Mouse (Mus musculus) hindbrain, embryonic 13.5 days (tissue): ENCODE results near the gene Stat5a. TPM values are rescaled to one million over a fixed set of nuclear protein-coding genes. Genes with fewer than 3 reads are reported as not detected.

ENCODE experiments used
- ATAC-seq: fragments of 200-750 bp; cut with Nextera tagmentation; 2 replicates; pipeline ENCODE4 v1.8.0; 2017; ENCODE audit warnings: moderate TSS enrichment; ENCODE audit not compliant: low FRiP score
- H3K27ac ChIP-seq: fragments of 300-500 bp; sonication (generic); 2 replicates; pipeline ENCODE4 v1.5.1; 2015; ENCODE audit warnings: inconsistent platforms, mild to moderate bottlenecking, moderate library complexity
- H3K27me3 ChIP-seq: fragments of 300-500 bp; sonication (generic); 2 replicates; pipeline ENCODE4 v1.6.1; 2015; ENCODE audit warnings: mild to moderate bottlenecking, inconsistent platforms
- H3K36me3 ChIP-seq: fragments of 300-500 bp; sonication (generic); 2 replicates; pipeline ENCODE4 v1.6.1; 2015; ENCODE audit warnings: mild to moderate bottlenecking, inconsistent platforms
- H3K4me1 ChIP-seq: fragments of 300-500 bp; sonication (generic); replicated peaks from 2 replicates; pipeline ENCODE4 v1.6.1; 2015; ENCODE audit warnings: inconsistent platforms
- H3K4me2 ChIP-seq: fragments of 300-500 bp; sonication (generic); 2 replicates; pipeline ENCODE4 v1.6.1; 2015; ENCODE audit warnings: inconsistent platforms, mild to moderate bottlenecking, moderate library complexity
- H3K4me3 ChIP-seq: fragments of 300-500 bp; sonication (generic); 2 replicates; pipeline ENCODE4 v1.5.1; 2015; ENCODE audit warnings: mild to moderate bottlenecking, inconsistent platforms
- H3K9ac ChIP-seq: fragments of 300-500 bp; sonication (generic); 2 replicates; pipeline ENCODE4 v1.6.1; 2015; ENCODE audit warnings: mild to moderate bottlenecking, inconsistent platforms
- H3K9me3 ChIP-seq: fragments of 300-500 bp; sonication (generic); 2 replicates; pipeline ENCODE4 v1.6.1; 2016; ENCODE audit warnings: inconsistent platforms
- WGBS: fragments of 180-500 bp; shearing (Covaris S2); methylation state at CpG from one replicate; pipeline ENCODE4 v1.1.7; 2015; 5-methylcytosine and 5-hydroxymethylcytosine counted together
- polyA plus RNA-seq: library from polyadenylated mRNA; unstranded; fragments of >200 nt; fragmentation: Nextera tagmentation; extraction: Ambion mirVana; gene quantifications from 2 replicates; pipeline ENCODE4 v1.2.1, GENCODE M21; 2015

Stat5a gene
- polyA plus RNA-seq, 1 experiment from 2014 or later, result 2.1 TPM

- no peaks in the 10 kb centered on the region for H3K27me3 ChIP-seq
- H3K9me3 ChIP-seq, result no peaks in the 10 kb centered on the region
- WGBS, result 78% methylated on average over 3 of the region's 3 CpGs
- no peaks in the 10 kb centered on the region for H3K4me1 ChIP-seq
- no peak overlapping the region for H3K4me2 ChIP-seq
- H3K27ac ChIP-seq, result no peak overlapping the region
- no peak overlapping the region for H3K9ac ChIP-seq
- H3K4me3 ChIP-seq, result no peak overlapping the region
- ATAC-seq, result no peak
- H3K36me3 ChIP-seq, result no peaks in the 10 kb centered on the region
Measured at GRCm38 (mm10) chr11:100875761-100876160, 16.6 kb downstream of the Stat5a start.

DNA sequence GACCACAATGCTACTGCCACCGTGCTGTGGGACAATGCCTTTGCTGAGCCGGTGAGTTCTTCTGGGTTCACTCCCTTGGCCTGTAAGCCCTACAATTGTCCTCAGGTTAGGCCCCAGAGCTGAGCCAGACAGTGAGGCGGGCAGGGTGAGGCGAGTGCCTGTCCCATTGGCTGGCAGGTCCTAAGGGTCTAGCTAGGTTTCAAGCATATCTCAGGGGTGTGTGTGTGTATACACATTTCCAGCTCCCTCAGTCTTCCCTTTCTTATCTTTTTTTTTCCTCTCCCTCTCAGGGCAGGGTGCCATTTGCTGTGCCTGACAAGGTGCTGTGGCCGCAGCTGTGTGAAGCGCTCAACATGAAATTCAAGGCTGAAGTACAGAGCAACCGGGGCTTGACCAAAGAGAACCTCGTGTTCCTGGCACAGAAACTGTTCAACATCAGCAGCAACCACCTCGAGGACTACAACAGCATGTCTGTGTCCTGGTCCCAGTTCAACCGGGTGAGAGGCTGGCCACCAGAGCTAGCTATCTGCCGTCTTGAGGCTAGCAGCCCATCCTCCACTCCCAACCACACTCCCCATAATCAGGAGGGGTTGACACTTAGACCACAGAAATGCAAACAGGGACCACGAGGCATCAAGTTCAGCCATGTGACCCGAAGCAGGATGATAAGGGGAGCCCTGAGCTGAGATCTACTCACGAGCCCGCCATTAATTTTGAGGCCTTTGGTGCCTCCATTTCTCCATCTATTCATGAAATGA lies 20.3 kb downstream of the Stat5a start:
- Histone ChIP-seq H3K36me3 (no peaks in the 10 kb centered on the region), H3K4me2 (no peak overlapping the region), H3K4me1 (no peaks in the 10 kb centered on the region), H3K4me3 (no peak overlapping the region), H3K9ac (no peak overlapping the region), H3K27ac (no peak overlapping the region), H3K27me3 (0 out of 2 replicates have a peak, but pooled peaks cover 3% of the 10 kb centered on the region), H3K9me3 (no peaks in the 10 kb centered on the region)
- ATAC-seq, result no peak
- WGBS, result 88% methylated on average over 15 of the region's 15 CpGs

DNA sequence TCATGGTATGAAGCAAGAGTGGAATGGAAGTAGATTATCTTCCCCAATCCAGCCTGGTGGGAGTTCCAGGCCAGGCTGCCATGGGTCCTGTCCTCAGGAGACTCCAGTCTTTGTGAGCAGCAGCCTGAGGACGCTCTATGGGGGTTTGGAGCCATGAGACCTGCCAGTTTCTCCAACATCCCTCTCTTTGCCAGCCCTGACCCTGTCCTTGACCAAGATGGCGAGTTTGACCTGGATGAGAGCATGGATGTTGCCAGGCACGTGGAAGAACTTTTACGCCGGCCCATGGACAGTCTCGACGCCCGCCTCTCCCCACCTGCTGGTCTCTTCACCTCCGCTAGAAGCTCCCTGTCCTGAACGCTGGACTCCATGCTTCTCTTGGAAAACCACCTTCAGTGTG lies 24.5 kb downstream of the Stat5a start:
- 91% methylated on average over 10 of the region's 10 CpGs for WGBS

GRCm38 (mm10) chr11:100885472-100885871 lies 26.3 kb downstream of the Stat5a start:
- H3K4me2 ChIP-seq, result no peak overlapping the region
- peaks cover 53% of the 10 kb centered on the region for H3K36me3 ChIP-seq
- no peak overlapping the region for H3K27ac ChIP-seq
- H3K9ac ChIP-seq, result no peak overlapping the region
- H3K4me1 ChIP-seq, result no peaks in the 10 kb centered on the region
- ATAC-seq, result no peak
- no peak overlapping the region for H3K4me3 ChIP-seq
- no peaks in the 10 kb centered on the region for H3K9me3 ChIP-seq
- 0 out of 2 replicates have a peak, but pooled peaks cover 3% of the 10 kb centered on the region for H3K27me3 ChIP-seq

More for the DNA sequence above, 24.5 kb downstream of the Stat5a start:
- Histone ChIP-seq H3K27me3 (0 out of 2 replicates have a peak, but pooled peaks cover 3% of the 10 kb centered on the region), H3K36me3 (peaks cover 35% of the 10 kb centered on the region), H3K4me3 (no peak overlapping the region), H3K4me2 (no peak overlapping the region), H3K27ac (no peak overlapping the region), H3K4me1 (no peaks in the 10 kb centered on the region), H3K9ac (no peak overlapping the region), H3K9me3 (no peaks in the 10 kb centered on the region)
- no peak for ATAC-seq

- 0 out of 2 replicates have a peak, but pooled peaks cover 3% of the 10 kb centered on the region for H3K27me3 ChIP-seq
- no peaks in the 10 kb centered on the region for H3K9me3 ChIP-seq
- ATAC-seq, result no peak
- no peak overlapping the region for H3K4me2 ChIP-seq
- no peak overlapping the region for H3K27ac ChIP-seq
- no peak overlapping the region for H3K4me3 ChIP-seq
- WGBS, result 70% methylated on average over 8 of the region's 8 CpGs
- H3K4me1 ChIP-seq, result no peaks in the 10 kb centered on the region
- H3K9ac ChIP-seq, result no peak overlapping the region
- H3K36me3 ChIP-seq, result peaks cover 57% of the 10 kb centered on the region
Measured at GRCm38 (mm10) chr11:100886188-100886740, 27.1 kb downstream of the Stat5a start.

DNA sequence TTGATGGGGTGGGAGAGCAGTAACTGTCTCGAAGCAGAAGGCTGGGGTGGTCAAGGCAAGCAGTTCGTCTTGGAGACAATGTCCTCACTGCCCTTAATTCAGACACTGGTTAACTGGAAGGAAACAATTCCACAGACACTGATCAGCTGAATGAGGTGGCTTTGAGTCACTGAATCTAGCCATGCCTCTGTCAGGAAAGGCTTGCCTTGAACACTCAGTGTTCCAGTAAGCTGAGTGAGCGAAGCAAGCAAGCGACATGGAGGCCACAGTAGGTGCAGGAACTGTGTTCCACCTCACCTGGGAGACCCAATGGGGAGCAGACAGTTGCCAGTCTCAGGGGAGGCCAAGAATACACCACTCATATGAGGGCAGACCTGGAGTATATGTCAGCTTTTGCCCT lies 28.1 kb downstream of the Stat5a start:
- Histone ChIP-seq H3K4me3 (no peak overlapping the region), H3K9me3 (no peaks in the 10 kb centered on the region), H3K4me2 (no peak overlapping the region), H3K9ac (no peak overlapping the region), H3K27ac (no peak overlapping the region), H3K27me3 (0 out of 2 replicates have a peak, but pooled peaks cover 3% of the 10 kb centered on the region), H3K4me1 (no peaks in the 10 kb centered on the region), H3K36me3 (peaks cover 58% of the 10 kb centered on the region)
- 91% methylated on average over 4 of the region's 4 CpGs for WGBS
- ATAC-seq, result no peak

DNA sequence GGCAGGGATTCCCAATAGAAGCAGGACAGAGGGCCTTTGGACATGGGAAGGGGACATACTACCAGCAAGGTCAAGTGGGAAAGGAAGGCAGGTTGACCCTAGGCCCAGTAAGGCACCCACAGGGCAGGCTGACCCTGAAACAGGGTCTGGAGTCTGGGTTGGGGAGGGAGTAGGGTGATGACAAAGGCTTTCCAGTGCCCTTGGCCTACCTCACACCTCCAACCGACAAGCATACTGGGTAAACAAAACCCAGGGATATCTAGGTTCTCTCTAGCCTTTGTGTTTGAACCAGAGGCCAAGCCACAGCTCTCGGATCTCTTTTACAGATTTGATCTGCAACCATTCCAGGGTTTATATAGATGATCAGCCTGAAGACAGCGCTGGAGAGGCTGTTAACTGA lies 28.6 kb downstream of the Stat5a start:
- Histone ChIP-seq H3K27ac (no peak overlapping the region), H3K4me3 (no peak overlapping the region), H3K9me3 (no peaks in the 10 kb centered on the region), H3K27me3 (0 out of 2 replicates have a peak, but pooled peaks cover 2% of the 10 kb centered on the region), H3K36me3 (peaks cover 62% of the 10 kb centered on the region), H3K4me2 (no peak overlapping the region), H3K9ac (no peak overlapping the region), H3K4me1 (no peaks in the 10 kb centered on the region)
- WGBS, result 83% methylated on average over 3 of the region's 3 CpGs
- no peak for ATAC-seq

DNA sequence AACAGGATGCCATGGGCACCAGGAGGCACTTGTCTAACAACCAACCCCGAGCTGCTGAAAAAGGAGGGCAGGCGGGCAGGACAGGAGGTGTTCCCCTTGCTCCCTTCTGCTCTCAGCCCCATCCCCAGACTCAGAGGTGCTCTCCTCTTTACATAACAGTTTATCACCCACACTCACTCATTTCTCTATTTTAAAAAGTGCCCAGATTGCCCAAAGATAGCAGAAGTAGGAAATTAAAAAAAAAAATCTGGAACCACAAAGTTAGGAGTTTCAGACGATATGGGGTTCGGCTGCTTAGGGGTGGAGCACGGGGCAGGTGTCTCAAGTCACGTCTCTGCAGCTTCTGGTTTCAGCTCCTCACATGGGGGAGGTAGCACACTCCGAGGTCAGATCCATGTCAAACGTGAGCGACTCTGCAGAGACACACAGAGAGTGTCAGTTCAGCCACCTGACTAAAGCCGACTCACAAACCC lies 29.2 kb downstream of the Stat5a start:
- ATAC-seq, result no peak
- no peak overlapping the region for H3K4me3 ChIP-seq
- no peak overlapping the region; the same call in 1 of the 2 replicates for H3K9ac ChIP-seq
- WGBS, result 77% methylated on average over 10 of the region's 10 CpGs
- H3K36me3 ChIP-seq, result peaks cover 68% of the 10 kb centered on the region
- no peak overlapping the region for H3K27ac ChIP-seq
- H3K27me3 ChIP-seq, result no peaks in the 10 kb centered on the region
- no peaks in the 10 kb centered on the region for H3K9me3 ChIP-seq
- no peak overlapping the region for H3K4me2 ChIP-seq
- no peaks in the 10 kb centered on the region for H3K4me1 ChIP-seq

GRCm38 (mm10) chr11:100890481-100890880 lies 31.3 kb downstream of the Stat5a start:
- no peak overlapping the region for H3K4me2 ChIP-seq
- no peak overlapping the region for H3K4me3 ChIP-seq
- H3K4me1 ChIP-seq, result peaks cover 5% of the 10 kb centered on the region; the same call in 1 of the 2 replicates
- no peak overlapping the region; the same call in 1 of the 2 replicates for H3K27ac ChIP-seq
- H3K9me3 ChIP-seq, result no peaks in the 10 kb centered on the region
- no peaks in the 10 kb centered on the region for H3K27me3 ChIP-seq
- no peak overlapping the region for H3K9ac ChIP-seq
- ATAC-seq, result no peak
- 87% methylated on average over 6 of the region's 6 CpGs for WGBS
- peaks cover 70% of the 10 kb centered on the region for H3K36me3 ChIP-seq

DNA sequence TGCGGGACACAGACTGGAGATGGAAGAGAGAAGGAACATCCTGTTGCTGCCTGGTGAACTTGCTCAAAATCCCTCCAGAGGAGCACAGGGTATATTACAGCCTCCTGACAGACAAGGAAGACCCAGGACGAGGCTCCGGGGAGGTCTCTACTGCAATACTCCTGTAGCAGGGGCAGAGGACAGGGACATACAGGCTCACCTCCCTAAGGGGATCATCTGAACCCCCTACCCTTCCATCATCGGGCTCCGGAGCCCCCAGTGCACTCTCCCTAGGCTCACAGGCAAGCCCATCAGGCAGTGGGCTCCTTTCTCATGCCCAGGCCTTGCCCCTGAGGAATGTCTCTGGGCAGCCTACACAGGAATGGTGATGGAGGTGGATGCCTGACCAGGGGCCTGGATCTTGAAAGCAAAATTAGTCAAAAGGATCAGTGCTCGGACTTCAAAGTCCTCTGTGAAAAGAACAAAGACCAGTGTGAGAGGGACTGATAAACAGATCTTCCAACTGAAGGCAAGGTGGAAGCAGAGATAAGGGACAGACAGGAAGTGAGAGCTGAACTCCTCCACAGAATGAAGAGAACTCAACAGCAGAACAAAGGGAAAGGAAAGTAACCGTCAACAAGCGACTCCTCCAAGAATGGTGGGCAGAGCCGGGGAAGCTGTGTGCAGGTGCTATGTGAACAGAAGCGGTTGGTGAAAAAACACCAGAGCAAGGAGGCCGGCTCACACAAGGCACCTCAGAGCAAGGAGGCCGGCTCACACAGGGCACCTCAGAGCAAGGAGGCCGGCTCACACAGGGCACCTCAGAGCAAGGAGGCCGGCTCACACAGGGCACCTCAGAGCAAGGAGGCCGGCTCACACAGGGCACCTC lies 32.3 kb downstream of the Stat5a start:
- WGBS, result 76% methylated on average over 15 of the region's 15 CpGs
- Histone ChIP-seq H3K36me3 (peaks cover 64% of the 10 kb centered on the region), H3K27me3 (no peaks in the 10 kb centered on the region)

DNA sequence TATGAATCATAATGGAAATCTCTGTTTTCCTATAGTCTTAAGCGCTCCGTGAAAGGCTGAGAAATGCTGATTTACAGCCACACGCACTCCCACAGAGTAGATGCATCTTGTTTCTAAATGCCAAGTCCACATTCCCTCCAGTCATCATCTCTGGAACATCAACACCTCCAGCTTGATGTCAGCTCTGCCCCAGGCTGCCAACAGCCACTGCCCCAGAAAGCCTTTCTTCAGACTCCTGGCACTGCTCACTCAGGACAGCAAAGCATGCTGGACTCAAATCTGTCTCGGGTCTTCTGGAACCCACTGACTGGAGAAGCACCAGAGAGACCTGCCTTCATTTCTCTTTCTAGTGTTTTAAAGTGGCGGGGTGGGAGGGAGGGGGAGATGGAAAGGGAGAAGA lies 33.3 kb downstream of the Stat5a start:
- Histone ChIP-seq H3K4me1 (peaks cover 5% of the 10 kb centered on the region; the same call in 1 of the 2 replicates), H3K36me3 (peaks cover 60% of the 10 kb centered on the region), H3K4me2 (no peak overlapping the region), H3K27me3 (no peaks in the 10 kb centered on the region), H3K9me3 (no peaks in the 10 kb centered on the region), H3K4me3 (no peak overlapping the region), H3K27ac (no peak overlapping the region), H3K9ac (no peak overlapping the region)
- no peak for ATAC-seq
- 93% methylated on average over 4 of the region's 5 CpGs for WGBS

More for the DNA sequence above, 32.3 kb downstream of the Stat5a start:
- no peak overlapping the region; the same call in 1 of the 2 replicates for H3K27ac ChIP-seq
- H3K4me2 ChIP-seq, result no peak overlapping the region
- peaks cover 5% of the 10 kb centered on the region; the same call in 1 of the 2 replicates for H3K4me1 ChIP-seq
- no peak overlapping the region for H3K4me3 ChIP-seq
- H3K9ac ChIP-seq, result no peak overlapping the region
- no peaks in the 10 kb centered on the region for H3K9me3 ChIP-seq
- no peak for ATAC-seq

DNA sequence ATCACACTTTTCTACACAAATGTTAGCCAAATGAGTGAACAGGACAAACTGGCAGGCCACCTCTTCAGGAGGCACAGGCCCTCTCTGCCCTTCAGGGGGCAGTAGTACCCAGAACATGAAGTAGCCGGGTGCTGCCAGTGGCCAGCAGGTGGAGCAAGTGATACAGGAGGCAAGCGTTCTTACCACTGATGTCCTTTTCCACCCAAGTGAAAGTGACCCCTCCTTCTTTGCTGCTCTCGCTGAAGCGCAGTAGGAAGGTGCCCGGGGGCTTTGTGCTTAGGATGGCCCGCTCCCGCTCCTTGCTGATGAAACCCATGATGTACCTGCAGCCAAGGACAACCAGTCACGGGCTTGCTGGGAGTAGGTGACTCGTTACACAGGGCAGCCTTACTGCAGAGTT lies 34.3 kb downstream of the Stat5a start:
- WGBS, result 10% methylated on average over 9 of the region's 9 CpGs
- no peaks in the 10 kb centered on the region for H3K27me3 ChIP-seq
- H3K9ac ChIP-seq, result no peak overlapping the region
- H3K27ac ChIP-seq, result no peak overlapping the region
- no peak overlapping the region for H3K4me2 ChIP-seq
- H3K4me1 ChIP-seq, result peaks cover 8% of the 10 kb centered on the region
- peaks cover 60% of the 10 kb centered on the region for H3K36me3 ChIP-seq
- no peak for ATAC-seq
- H3K4me3 ChIP-seq, result no peak overlapping the region
- no peaks in the 10 kb centered on the region for H3K9me3 ChIP-seq
